Mouse (Mus musculus): ENCODE measurements around the gene 2200002D01Rik. TPM values are rescaled to one million over a fixed set of nuclear protein-coding genes. Genes with fewer than 3 reads are reported as not detected.

The 2200002D01Rik gene
- total RNA-seq (2021) = 1 to 10 TPM; 1.8 to 2.8 TPM
- long read RNA-seq, experiment 1, partial matches to known transcripts = 0 of 1 reads
- long read RNA-seq, experiment 1, other reads (novel, unspliced or antisense) = 0 of 1 reads
- long read RNA-seq, experiment 2, transcript 2200002D01Rik-201 (4 exons, 1,466 nt) = major isoform, 7 of 7 reads
- long read RNA-seq, experiment 2, partial matches to known transcripts = 0 of 7 reads
- long read RNA-seq, experiment 2, other reads (novel, unspliced or antisense) = 0 of 7 reads

- peak; percentile 32 to 44 for DNase-seq (ENCODE audit: low spot score in 2 of 2)
Measured at GRCm38 (mm10) chr7:29248261-29248841, at the start of gene 2200002D01Rik. TSS of gene 2200002D01Rik (minus strand) at chr7:29248466.

GRCm38 (mm10) chr7:29296998-29297397 lies 48.7 kb upstream of the 2200002D01Rik start:
- peak; percentile 38 to 49 for DNase-seq (ENCODE audit: low spot score in 2 of 2)

GRCm38 (mm10) chr7:29295861-29296647 lies 47.8 kb upstream of the 2200002D01Rik start:
- DNase-seq (ENCODE audit: low spot score in 2 of 2) = no peak

- no peak for DNase-seq (ENCODE audit: low spot score in 2 of 2)
Measured at GRCm38 (mm10) chr7:29294111-29294761, 46.0 kb upstream of the 2200002D01Rik start.

GRCm38 (mm10) chr7:29293131-29294065 lies 45.1 kb upstream of the 2200002D01Rik start:
- no peak for DNase-seq (ENCODE audit: low spot score in 2 of 2)

GRCm38 (mm10) chr7:29292458-29293098 lies 44.3 kb upstream of the 2200002D01Rik start:
- DNase-seq (ENCODE audit: low spot score in 2 of 2) = no peak

GRCm38 (mm10) chr7:29291616-29292457 lies 43.6 kb upstream of the 2200002D01Rik start:
- DNase-seq (ENCODE audit: low spot score in 2 of 2) = no peak

- no peak for DNase-seq (ENCODE audit: low spot score in 2 of 2)
Measured at GRCm38 (mm10) chr7:29290691-29291485, 42.6 kb upstream of the 2200002D01Rik start.

GRCm38 (mm10) chr7:29289856-29290255 lies 41.6 kb upstream of the 2200002D01Rik start:
- no peak for DNase-seq (ENCODE audit: low spot score in 2 of 2)

GRCm38 (mm10) chr7:29288942-29289638 lies 40.8 kb upstream of the 2200002D01Rik start, which contains the start of gene Ppp1r14a:
TSS of gene Ppp1r14a (plus strand) at chr7:29289308.
- peak; percentile 64 to 72 for DNase-seq (ENCODE audit: low spot score in 2 of 2)

- no peak for DNase-seq (ENCODE audit: low spot score in 2 of 2)
Measured at GRCm38 (mm10) chr7:29288079-29288478, 39.8 kb upstream of the 2200002D01Rik start.

- DNase-seq (ENCODE audit: low spot score in 2 of 2) = no peak
Measured at GRCm38 (mm10) chr7:29287481-29287880, 39.2 kb upstream of the 2200002D01Rik start.

GRCm38 (mm10) chr7:29284523-29284922 lies 36.3 kb upstream of the 2200002D01Rik start:
- no peak for DNase-seq (ENCODE audit: low spot score in 2 of 2)

- DNase-seq (ENCODE audit: low spot score in 2 of 2) = no peak
Measured at GRCm38 (mm10) chr7:29283876-29284275, 35.6 kb upstream of the 2200002D01Rik start.

- no peak for DNase-seq (ENCODE audit: low spot score in 2 of 2)
Measured at GRCm38 (mm10) chr7:29282074-29282554, 33.8 kb upstream of the 2200002D01Rik start.

GRCm38 (mm10) chr7:29281201-29282073 lies 33.2 kb upstream of the 2200002D01Rik start, which contains the start of gene Spint2:
TSS of gene Spint2 (minus strand) at chr7:29281912.
- DNase-seq (ENCODE audit: low spot score in 2 of 2) = peak; percentile 63 to 78

Measured in adrenal gland, adult 18-20 months (tissue).